Mouse (Mus musculus): ENCODE measurements around the gene Atf7. TPM values are rescaled to one million over a fixed set of nuclear protein-coding genes. Genes with fewer than 3 reads are reported as not detected.

The Atf7 gene
- total RNA-seq, 4 experiments from 2014 or later = 44.2 to 55.6 (median 52.2) TPM

GRCm38 (mm10) chr15:102552599-102552998 lies 72.7 kb downstream of the Atf7 start:
- DNase-seq (ENCODE audit: low spot score in 2 of 2) = no peak

GRCm38 (mm10) chr15:102547478-102547877 lies 77.8 kb downstream of the Atf7 start:
- DNase-seq (ENCODE audit: low spot score in 2 of 2) = no peak

- peak; percentile 91 to 93 for DNase-seq (ENCODE audit: low spot score in 2 of 2)
Measured at GRCm38 (mm10) chr15:102546677-102547427, 78.4 kb downstream of the Atf7 start.

- no peak for DNase-seq (ENCODE audit: low spot score in 2 of 2)
Measured at GRCm38 (mm10) chr15:102546246-102546645, 79.0 kb downstream of the Atf7 start.

- peak in 1 of 2 experiments; percentile 67 for DNase-seq (ENCODE audit: low spot score in 2 of 2)
Measured at GRCm38 (mm10) chr15:102544801-102545200, 80.5 kb downstream of the Atf7 start.

- DNase-seq (ENCODE audit: low spot score in 2 of 2) = no peak
Measured at GRCm38 (mm10) chr15:102533926-102534325, 91.3 kb downstream of the Atf7 start.

- DNase-seq (ENCODE audit: low spot score in 2 of 2) = no peak
Measured at GRCm38 (mm10) chr15:102532106-102532900, 93.0 kb downstream of the Atf7 start.

GRCm38 (mm10) chr15:102531586-102531985 lies 93.7 kb downstream of the Atf7 start:
- no peak for DNase-seq (ENCODE audit: low spot score in 2 of 2)

GRCm38 (mm10) chr15:102530566-102530965 lies 94.7 kb downstream of the Atf7 start:
- no peak for DNase-seq (ENCODE audit: low spot score in 2 of 2)

- no peak for DNase-seq (ENCODE audit: low spot score in 2 of 2)
Measured at GRCm38 (mm10) chr15:102528396-102528795, 96.9 kb downstream of the Atf7 start.

- DNase-seq (ENCODE audit: low spot score in 2 of 2) = no peak
Measured at GRCm38 (mm10) chr15:102527936-102528335, 97.3 kb downstream of the Atf7 start.

GRCm38 (mm10) chr15:102526111-102527002 lies 98.9 kb downstream of the Atf7 start:
- DNase-seq (ENCODE audit: low spot score in 2 of 2) = no peak

GRCm38 (mm10) chr15:102524892-102525485 lies 100.3 kb downstream of the Atf7 start, which contains the start of gene Npff:
Gene Npff, minus strand, starts transcription at chr15:102524942.
- DNase-seq (ENCODE audit: low spot score in 2 of 2) = peak in 1 of 2 experiments; percentile 81

- no peak for DNase-seq (ENCODE audit: low spot score in 2 of 2)
Measured at GRCm38 (mm10) chr15:102521480-102521879, 103.8 kb downstream of the Atf7 start.

GRCm38 (mm10) chr15:102520416-102520815 lies 104.8 kb downstream of the Atf7 start:
- no peak for DNase-seq (ENCODE audit: low spot score in 2 of 2)

GRCm38 (mm10) chr15:102519211-102520141 lies 105.8 kb downstream of the Atf7 start:
- DNase-seq (ENCODE audit: low spot score in 2 of 2) = no peak

GRCm38 (mm10) chr15:102518859-102519201 lies 106.4 kb downstream of the Atf7 start:
- no peak for DNase-seq (ENCODE audit: low spot score in 2 of 2)

GRCm38 (mm10) chr15:102517976-102518858 lies 107.0 kb downstream of the Atf7 start, which contains the start of gene Tarbp2:
Gene Tarbp2, plus strand, starts transcription at chr15:102518192.
- DNase-seq (ENCODE audit: low spot score in 2 of 2) = peak; percentile 100

- no peak for DNase-seq (ENCODE audit: low spot score in 2 of 2)
Measured at GRCm38 (mm10) chr15:102517631-102517975, 107.7 kb downstream of the Atf7 start.
